Mouse (Mus musculus) neural tube, embryonic 13.5 days (tissue): ENCODE data around the gene Lrriq1. TPM values are rescaled to one million over a fixed set of nuclear protein-coding genes. Genes with fewer than 3 reads are reported as not detected.

Experiments used
- ATAC-seq: fragments of 200-750 bp; cut with Nextera tagmentation; 2 replicates; pipeline ENCODE4 v1.8.0; 2017; ENCODE audit warnings: low read depth, mild to moderate bottlenecking, moderate TSS enrichment, moderate library complexity
- H3K27ac ChIP-seq: fragments of 300-500 bp; sonication (generic); replicated peaks from 2 replicates; pipeline ENCODE4 v1.5.1; 2015; ENCODE audit warnings: moderate library complexity, mild to moderate bottlenecking, inconsistent platforms
- H3K27me3 ChIP-seq: fragments of 300-500 bp; sonication (generic); 2 replicates; pipeline ENCODE4 v1.6.1; 2015; ENCODE audit warnings: mild to moderate bottlenecking, inconsistent platforms
- H3K36me3 ChIP-seq: fragments of 300-500 bp; sonication (generic); 2 replicates; pipeline ENCODE4 v1.6.1; 2015; ENCODE audit warnings: mild to moderate bottlenecking, inconsistent platforms
- H3K4me1 ChIP-seq: fragments of 300-500 bp; sonication (generic); replicated peaks from 2 replicates; pipeline ENCODE4 v1.6.1; 2015; ENCODE audit warnings: inconsistent platforms
- H3K4me2 ChIP-seq: fragments of 300-500 bp; sonication (generic); 2 replicates; pipeline ENCODE4 v1.6.1; 2015; ENCODE audit warnings: inconsistent platforms, mild to moderate bottlenecking, moderate library complexity
- H3K4me3 ChIP-seq: fragments of 300-500 bp; sonication (generic); 2 replicates; pipeline ENCODE4 v1.5.1; 2015; ENCODE audit warnings: mild to moderate bottlenecking, inconsistent platforms
- H3K9ac ChIP-seq: fragments of 300-500 bp; sonication (generic); 2 replicates; pipeline ENCODE4 v1.6.1; 2015; ENCODE audit warnings: moderate library complexity, mild to moderate bottlenecking, inconsistent platforms
- H3K9me3 ChIP-seq: fragments of 300-500 bp; sonication (generic); 2 replicates; pipeline ENCODE4 v1.6.1; 2016; ENCODE audit warnings: inconsistent platforms
- WGBS: fragments of 180-500 bp; shearing (Covaris S2); methylation state at CpG from one replicate; pipeline ENCODE4 v1.1.7; 2015; 5-methylcytosine and 5-hydroxymethylcytosine counted together
- polyA plus RNA-seq: library from polyadenylated mRNA; unstranded; fragments of >200 nt; fragmentation: Nextera tagmentation; extraction: Ambion mirVana; gene quantifications from 2 replicates; pipeline ENCODE4 v1.2.1, GENCODE M21; 2015

Gene Lrriq1
- polyA plus RNA-seq, 1 experiment from 2014 or later = 1.6 TPM

DNA sequence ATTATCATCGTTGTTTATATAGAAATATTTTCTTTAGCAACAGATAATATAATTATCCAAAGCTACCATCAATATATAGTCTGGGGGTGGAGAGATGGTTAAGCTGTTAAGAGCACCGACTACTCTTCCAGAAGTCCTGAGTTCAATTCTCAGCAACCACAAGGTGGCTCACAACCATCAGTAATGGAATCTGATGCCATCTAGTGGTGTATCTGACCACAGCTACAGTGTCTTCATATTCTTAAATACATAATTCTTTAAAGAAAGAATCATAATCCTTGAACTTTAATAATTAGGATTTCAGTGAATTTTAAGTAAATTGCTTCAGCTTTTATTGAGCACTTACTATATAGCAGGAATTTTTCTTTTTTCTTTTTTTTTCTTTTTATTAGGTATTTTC, 128.0 kb downstream of the Lrriq1 start:
- no peaks in the 10 kb centered on the region for H3K9me3 ChIP-seq
- H3K4me1 ChIP-seq = no peaks in the 10 kb centered on the region
- H3K4me3 ChIP-seq = no peak overlapping the region
- no peaks in the 10 kb centered on the region for H3K27me3 ChIP-seq
- no peak overlapping the region for H3K27ac ChIP-seq
- ATAC-seq = no peak
- no peaks in the 10 kb centered on the region for H3K36me3 ChIP-seq
- WGBS = 89% methylated on average over 2 of the region's 2 CpGs
- no peak overlapping the region for H3K9ac ChIP-seq
- no peak overlapping the region for H3K4me2 ChIP-seq

- Histone ChIP-seq H3K9ac (no peak overlapping the region), H3K4me1 (no peaks in the 10 kb centered on the region), H3K27me3 (no peaks in the 10 kb centered on the region), H3K9me3 (no peaks in the 10 kb centered on the region), H3K4me2 (no peak overlapping the region), H3K27ac (no peak overlapping the region), H3K36me3 (no peaks in the 10 kb centered on the region), H3K4me3 (no peak overlapping the region)
- ATAC-seq = no peak
- 59% methylated on average over 1 of the region's 1 CpGs for WGBS
These were observed 150.0 kb downstream of the Lrriq1 start for GRCm38 (mm10) chr10:103086101-103086500.

GRCm38 (mm10) chr10:103049593-103049992, 186.5 kb downstream of the Lrriq1 start:
- no peak overlapping the region for H3K9ac ChIP-seq
- WGBS = 90% methylated on average over 2 of the region's 2 CpGs
- no peak overlapping the region for H3K4me3 ChIP-seq
- H3K36me3 ChIP-seq = no peaks in the 10 kb centered on the region
- H3K4me1 ChIP-seq = no peaks in the 10 kb centered on the region
- no peak for ATAC-seq
- H3K9me3 ChIP-seq = no peaks in the 10 kb centered on the region
- H3K27ac ChIP-seq = no peak overlapping the region
- H3K4me2 ChIP-seq = no peak overlapping the region
- H3K27me3 ChIP-seq = no peaks in the 10 kb centered on the region

DNA sequence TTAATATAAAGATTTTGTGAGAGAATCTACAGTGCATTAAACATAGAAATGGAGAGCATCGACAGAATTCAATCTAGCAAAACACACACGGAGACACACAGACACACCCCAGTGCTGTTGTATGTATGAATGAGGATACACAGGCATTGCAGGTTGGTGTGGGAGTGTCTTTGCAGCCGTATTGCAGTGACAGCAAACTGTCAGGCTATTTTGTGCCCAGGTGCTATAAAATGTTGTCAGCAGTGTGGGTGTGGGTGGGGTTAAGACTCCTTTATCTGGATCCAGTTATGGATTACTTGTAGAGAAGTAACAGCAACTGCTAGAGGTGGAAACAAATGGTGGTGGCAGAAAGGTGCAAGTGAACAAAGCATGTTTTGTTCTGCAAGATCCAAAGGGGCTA, 189.5 kb downstream of the Lrriq1 start:
- Histone ChIP-seq H3K27ac (no peak overlapping the region), H3K4me1 (no peaks in the 10 kb centered on the region), H3K9me3 (no peaks in the 10 kb centered on the region), H3K4me3 (no peak overlapping the region), H3K36me3 (no peaks in the 10 kb centered on the region), H3K4me2 (no peak overlapping the region), H3K27me3 (no peaks in the 10 kb centered on the region), H3K9ac (no peak overlapping the region)
- ATAC-seq = no peak
- WGBS = 68% methylated on average over 3 of the region's 3 CpGs

- H3K9ac ChIP-seq = no peak overlapping the region
- no peak overlapping the region for H3K27ac ChIP-seq
- H3K4me3 ChIP-seq = no peak overlapping the region
- no peak overlapping the region for H3K4me2 ChIP-seq
- no peaks in the 10 kb centered on the region for H3K9me3 ChIP-seq
- H3K4me1 ChIP-seq = no peaks in the 10 kb centered on the region
- no peaks in the 10 kb centered on the region for H3K36me3 ChIP-seq
- ATAC-seq = no peak
- WGBS = 66% methylated on average over 2 of the region's 2 CpGs
- no peaks in the 10 kb centered on the region for H3K27me3 ChIP-seq
These were observed 191.1 kb downstream of the Lrriq1 start for GRCm38 (mm10) chr10:103045019-103045418.

- Histone ChIP-seq H3K36me3 (no peaks in the 10 kb centered on the region), H3K9ac (no peak overlapping the region), H3K4me1 (no peaks in the 10 kb centered on the region), H3K27me3 (peaks cover 79% of the 10 kb centered on the region), H3K27ac (no peak overlapping the region), H3K4me3 (no peak overlapping the region), H3K9me3 (no peaks in the 10 kb centered on the region), H3K4me2 (no peak overlapping the region)
- no peak for ATAC-seq
- WGBS = 1% methylated on average over 14 of the region's 14 CpGs
These were observed 201.0 kb downstream of the Lrriq1 start for GRCm38 (mm10) chr10:103035002-103035640.

DNA sequence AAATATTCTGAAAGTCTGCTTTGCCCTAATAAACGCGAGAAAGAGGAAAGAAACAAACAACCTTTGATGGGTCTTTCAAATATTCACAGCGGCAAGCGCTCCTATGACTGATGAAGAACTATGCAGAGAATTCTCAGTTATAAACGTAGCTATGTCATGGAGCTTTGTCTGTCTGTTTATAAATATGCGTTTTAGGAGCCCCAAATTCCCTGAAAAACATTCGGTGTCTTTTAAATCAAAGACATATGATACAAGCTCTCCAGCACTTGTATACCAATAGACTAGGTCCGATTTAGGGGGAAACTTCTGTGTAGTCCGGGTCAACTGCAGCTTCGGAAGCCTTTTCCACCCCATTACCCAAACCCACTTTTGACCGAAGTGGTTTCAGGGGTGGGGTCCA, 205.2 kb downstream of the Lrriq1 start:
- ATAC-seq = no peak
- Histone ChIP-seq H3K9me3 (no peaks in the 10 kb centered on the region), H3K9ac (no peak overlapping the region), H3K4me2 (no peak overlapping the region), H3K4me1 (peaks cover 15% of the 10 kb centered on the region), H3K27me3 (peaks cover 86% of the 10 kb centered on the region), H3K27ac (no peak overlapping the region), H3K36me3 (no peaks in the 10 kb centered on the region), H3K4me3 (no peak overlapping the region)
- WGBS = 4% methylated on average over 11 of the region's 11 CpGs

DNA sequence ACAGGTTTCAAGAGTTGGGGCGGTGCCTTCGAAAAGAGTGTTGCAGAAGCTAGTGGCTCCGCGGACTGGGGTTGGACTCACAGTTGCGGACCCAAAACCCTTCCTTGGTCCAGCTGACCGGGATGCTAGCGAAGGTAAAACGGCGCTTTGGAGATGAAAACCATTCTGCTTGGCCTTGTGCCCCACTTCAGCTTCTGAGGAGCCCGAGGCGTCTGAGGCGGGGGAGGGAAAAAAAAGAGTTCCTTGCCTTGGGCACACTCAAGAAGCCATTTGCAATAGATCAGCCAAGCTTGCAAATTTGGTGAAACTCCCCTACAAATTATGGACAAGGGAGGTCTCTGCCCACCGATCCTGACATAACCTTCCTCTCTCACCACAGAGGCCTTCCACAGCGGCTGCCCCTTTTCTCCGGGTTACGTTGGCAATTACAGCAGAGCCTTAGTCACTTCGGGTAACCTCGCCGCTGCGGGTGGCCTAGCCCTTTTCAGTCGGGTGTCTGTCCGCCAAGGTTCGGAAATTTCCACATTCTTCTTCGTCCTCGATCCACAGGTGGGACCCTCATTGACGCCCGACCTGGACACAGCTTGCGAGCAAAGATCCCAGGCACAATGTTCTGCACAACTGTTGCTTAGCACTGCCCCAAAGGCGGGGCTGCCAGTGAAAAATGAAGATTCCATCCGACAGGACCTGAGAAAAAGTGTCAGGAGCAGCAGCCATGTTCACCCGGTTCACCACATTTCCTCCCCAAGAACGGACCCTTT, 206.2 kb downstream of the Lrriq1 start, which contains the start of gene Alx1:
Alx1 (minus strand) TSS at position 486 of the 761 bp plus-strand sequence.
- Histone ChIP-seq H3K4me3 (no peak within 1 kb of the TSS), H3K27ac (no peak within 1 kb of the TSS), H3K9ac (no peak within 1 kb of the TSS), H3K27me3 (peaks cover 85% of the 10 kb centered on the region), H3K9me3 (no peaks in the 10 kb centered on the region), H3K4me2 (peak within 1 kb of the TSS; percentile 51; the same call in 1 of the 2 replicates), H3K36me3 (no peaks in the 10 kb centered on the region), H3K4me1 (peaks cover 15% of the 10 kb centered on the region)
- WGBS = under 1% methylated on average over 32 of the region's 32 CpGs
- ATAC-seq = no peak

DNA sequence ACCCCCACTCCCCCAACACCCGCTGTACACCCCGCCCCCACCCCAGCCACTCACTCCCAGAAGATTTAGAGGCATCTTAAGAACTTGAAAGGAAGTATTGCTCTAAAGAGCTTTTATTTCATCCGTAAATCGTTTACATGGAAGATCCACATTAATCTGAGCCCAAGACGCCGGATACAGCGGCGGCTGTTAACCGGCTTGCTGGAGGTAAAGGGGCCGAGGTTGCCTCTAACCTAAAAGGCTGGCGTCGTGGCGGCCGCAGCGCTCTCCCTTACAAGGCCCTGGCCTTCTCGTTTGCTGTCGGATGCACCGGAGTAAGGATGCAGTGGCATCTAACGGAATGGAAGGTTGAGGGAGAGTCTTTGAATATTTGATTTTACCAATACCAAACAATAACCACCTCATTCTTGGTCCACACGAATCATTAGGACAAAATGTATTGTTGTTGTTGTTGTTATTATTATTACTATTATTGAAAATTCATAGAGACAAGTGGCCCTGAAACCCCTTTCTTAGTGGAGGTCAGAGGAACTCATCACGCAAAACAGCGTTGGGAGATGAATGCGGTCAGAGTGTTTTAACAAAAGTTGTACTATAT, 206.9 kb downstream of the Lrriq1 start:
- Histone ChIP-seq H3K4me2 (peak overlapping the region; percentile 51), H3K4me1 (peaks cover 15% of the 10 kb centered on the region), H3K9ac (no peak overlapping the region), H3K27ac (no peak overlapping the region), H3K9me3 (no peaks in the 10 kb centered on the region), H3K4me3 (no peak overlapping the region), H3K27me3 (peaks cover 79% of the 10 kb centered on the region), H3K36me3 (no peaks in the 10 kb centered on the region)
- no peak for ATAC-seq
- 1% methylated on average over 23 of the region's 23 CpGs for WGBS

DNA sequence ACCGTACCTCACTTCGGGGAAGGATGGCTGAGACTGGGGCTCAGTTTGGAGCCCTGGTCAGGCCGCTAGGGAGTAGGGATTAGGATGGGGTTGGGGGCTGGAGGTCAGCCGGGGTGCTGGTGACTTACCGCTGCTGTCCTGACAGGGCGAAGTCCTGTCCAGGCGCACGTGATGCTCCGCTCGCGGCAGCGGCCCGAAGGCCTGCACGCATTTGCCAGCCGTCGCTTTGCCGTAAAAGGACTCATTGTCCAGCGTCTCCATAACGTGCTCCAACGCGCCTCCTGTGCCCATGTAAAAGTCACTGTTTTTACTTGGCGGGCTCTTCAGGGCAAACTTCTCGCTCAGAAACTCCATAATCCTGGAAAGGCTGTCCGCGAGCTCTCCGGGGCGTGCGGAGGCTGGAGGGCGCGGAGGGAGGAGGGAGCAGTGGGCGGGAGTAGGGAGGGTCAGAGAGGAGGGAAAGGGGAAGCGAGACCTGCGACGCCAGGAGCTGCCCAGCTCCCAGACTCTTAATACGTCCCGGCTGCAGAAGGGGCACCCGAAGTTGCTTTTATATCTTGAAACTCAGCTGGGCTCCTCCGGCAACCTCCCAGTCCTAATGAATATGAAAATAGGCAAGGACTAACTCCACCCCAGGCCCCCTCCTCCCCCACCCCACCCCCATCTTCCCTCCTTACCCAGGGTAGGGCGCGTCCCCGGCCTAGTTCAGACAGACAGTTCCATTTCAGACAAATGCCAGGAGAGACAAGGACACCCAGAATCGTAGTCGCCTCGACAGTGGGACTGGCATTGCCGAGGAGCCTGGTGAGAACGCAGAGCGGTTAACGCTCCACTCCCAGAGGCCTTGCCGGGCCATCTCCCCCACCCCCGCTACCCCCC, 207.6 kb downstream of the Lrriq1 start:
- under 1% methylated on average over 50 of the region's 50 CpGs for WGBS
- H3K36me3 ChIP-seq = no peaks in the 10 kb centered on the region
- no peak overlapping the region for H3K27ac ChIP-seq
- H3K4me2 ChIP-seq = peak overlapping the region; percentile 51
- H3K9ac ChIP-seq = no peak overlapping the region
- H3K4me1 ChIP-seq = peaks cover 15% of the 10 kb centered on the region
- H3K9me3 ChIP-seq = no peaks in the 10 kb centered on the region
- peaks cover 81% of the 10 kb centered on the region for H3K27me3 ChIP-seq
- peak; percentile 71 for ATAC-seq
- H3K4me3 ChIP-seq = peak overlapping the region; percentile 31

DNA sequence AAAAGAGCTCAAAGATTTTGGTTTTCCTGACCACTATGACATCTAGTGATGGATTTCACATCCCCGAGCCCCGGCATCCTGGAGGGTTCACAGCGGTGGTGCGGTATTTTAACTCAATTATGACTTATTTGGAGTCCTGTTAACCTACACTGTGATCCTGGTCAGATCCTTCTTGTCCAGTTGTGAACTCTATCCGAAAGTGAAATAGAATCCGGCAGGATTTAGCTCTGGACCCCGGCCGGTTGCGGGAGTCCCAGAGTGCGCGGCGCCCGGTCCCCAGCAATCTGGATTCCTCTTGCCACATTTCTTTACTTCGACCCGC, 208.2 kb downstream of the Lrriq1 start:
- WGBS = under 1% methylated on average over 15 of the region's 15 CpGs
- 0 out of 2 replicates have a peak, but pooled peaks have one; percentile 13 for ATAC-seq
- H3K9ac ChIP-seq = no peak overlapping the region

More for the DNA sequence above, 208.2 kb downstream of the Lrriq1 start:
- Histone ChIP-seq H3K4me1 (peaks cover 15% of the 10 kb centered on the region), H3K4me2 (peak overlapping the region; percentile 51), H3K27ac (no peak overlapping the region), H3K27me3 (peaks cover 78% of the 10 kb centered on the region), H3K9me3 (no peaks in the 10 kb centered on the region), H3K36me3 (no peaks in the 10 kb centered on the region), H3K4me3 (peak overlapping the region; percentile 31)
